Mouse (Mus musculus): ENCODE measurements around the gene Il20rb.

Gene Il20rb

GRCm38 (mm10) chr9:100436865-100437595 lies 49.6 kb downstream of the Il20rb start:
- DNase-seq (ENCODE audit: extremely low read depth, insufficient read length, low spot score): no peak

GRCm38 (mm10) chr9:100431355-100431754 lies 55.2 kb downstream of the Il20rb start:
- DNase-seq (ENCODE audit: extremely low read depth, insufficient read length, low spot score): no peak

GRCm38 (mm10) chr9:100430911-100431310 lies 55.7 kb downstream of the Il20rb start:
- no peak for DNase-seq (ENCODE audit: extremely low read depth, insufficient read length, low spot score)

- DNase-seq (ENCODE audit: extremely low read depth, insufficient read length, low spot score): no peak
Observed at GRCm38 (mm10) chr9:100419644-100420043, 66.9 kb downstream of the Il20rb start.

GRCm38 (mm10) chr9:100419103-100419502 lies 67.5 kb downstream of the Il20rb start:
- DNase-seq (ENCODE audit: extremely low read depth, insufficient read length, low spot score): no peak

- no peak for DNase-seq (ENCODE audit: extremely low read depth, insufficient read length, low spot score)
Observed at GRCm38 (mm10) chr9:100416756-100417155, 69.8 kb downstream of the Il20rb start.

GRCm38 (mm10) chr9:100416299-100416698 lies 70.3 kb downstream of the Il20rb start:
- no peak for DNase-seq (ENCODE audit: extremely low read depth, insufficient read length, low spot score)

- no peak for DNase-seq (ENCODE audit: extremely low read depth, insufficient read length, low spot score)
Observed at GRCm38 (mm10) chr9:100415328-100415979, 71.1 kb downstream of the Il20rb start.

Data from 3134 (cell line).